Mouse (Mus musculus) embryonic facial prominence, embryonic 13.5 days (tissue): Measurements from ENCODE around the gene Hcfc2. TPM values are rescaled to one million over a fixed set of nuclear protein-coding genes. Genes with fewer than 3 reads are reported as not detected.

ENCODE experiments used
- ATAC-seq: fragments of 200-750 bp; cut with Nextera tagmentation; 2 replicates; pipeline ENCODE4 v1.8.0; 2017; ENCODE audit warnings: low read depth; ENCODE audit not compliant: insufficient number of reproducible peaks, insufficient read depth, low FRiP score, low TSS enrichment
- H3K27ac ChIP-seq: fragments of 300-500 bp; sonication (generic); 2 replicates; pipeline ENCODE4 v1.5.1; 2015; ENCODE audit warnings: moderate library complexity, mild to moderate bottlenecking, inconsistent platforms
- H3K27me3 ChIP-seq: fragments of 300-500 bp; sonication (generic); 2 replicates; pipeline ENCODE4 v1.6.1; 2015; ENCODE audit warnings: mild to moderate bottlenecking, inconsistent platforms
- H3K36me3 ChIP-seq: fragments of 300-500 bp; sonication (generic); 2 replicates; pipeline ENCODE4 v1.6.1; 2015; ENCODE audit warnings: mild to moderate bottlenecking, inconsistent platforms
- H3K4me1 ChIP-seq: fragments of 300-500 bp; sonication (generic); 2 replicates; pipeline ENCODE4 v1.6.1; 2015; ENCODE audit warnings: inconsistent platforms
- H3K4me2 ChIP-seq: fragments of 300-500 bp; sonication (generic); 2 replicates; pipeline ENCODE4 v1.6.1; 2015; ENCODE audit warnings: moderate library complexity, mild to moderate bottlenecking, inconsistent platforms
- H3K4me3 ChIP-seq: fragments of 300-500 bp; sonication (generic); 2 replicates; pipeline ENCODE4 v1.5.1; 2015; ENCODE audit warnings: mild to moderate bottlenecking, inconsistent platforms
- H3K9ac ChIP-seq: fragments of 300-500 bp; sonication (generic); 2 replicates; pipeline ENCODE4 v1.6.1; 2015; ENCODE audit warnings: mild to moderate bottlenecking, inconsistent platforms
- H3K9me3 ChIP-seq: fragments of 300-500 bp; sonication (generic); 2 replicates; pipeline ENCODE4 v1.6.1; 2016; ENCODE audit warnings: inconsistent platforms
- WGBS: fragments of 180-500 bp; shearing (Covaris S2); methylation state at CpG from one replicate; pipeline ENCODE4 v1.1.7; 2015; ENCODE audit warnings: mixed read lengths; 5-methylcytosine and 5-hydroxymethylcytosine counted together
- polyA plus RNA-seq: library from polyadenylated mRNA; unstranded; fragments of >200 nt; fragmentation: Nextera tagmentation; extraction: Ambion mirVana; gene quantifications from 2 replicates; pipeline ENCODE4 v1.2.1, GENCODE M21; 2015

The Hcfc2 gene
- polyA plus RNA-seq, 1 experiment from 2014 or later = 44.5 TPM

- no peak overlapping the region for H3K27ac ChIP-seq
- no peaks in the 10 kb centered on the region for H3K9me3 ChIP-seq
- 80% methylated on average over 6 of the region's 6 CpGs for WGBS
- H3K4me2 ChIP-seq = no peak overlapping the region
- no peak for ATAC-seq
- H3K27me3 ChIP-seq = no peaks in the 10 kb centered on the region
- H3K9ac ChIP-seq = no peak overlapping the region
- no peaks in the 10 kb centered on the region for H3K4me1 ChIP-seq
- H3K36me3 ChIP-seq = no peaks in the 10 kb centered on the region
- no peak overlapping the region for H3K4me3 ChIP-seq
Measured at GRCm38 (mm10) chr10:82676949-82677348, 19.0 kb upstream of the Hcfc2 start.

GRCm38 (mm10) chr10:82680769-82681168 is 15.2 kb upstream of the Hcfc2 start:
- H3K27me3 ChIP-seq = no peaks in the 10 kb centered on the region
- no peaks in the 10 kb centered on the region for H3K36me3 ChIP-seq
- no peak overlapping the region for H3K9ac ChIP-seq
- peaks cover 4% of the 10 kb centered on the region; the same call in 1 of the 2 replicates for H3K4me1 ChIP-seq
- H3K4me2 ChIP-seq = no peak overlapping the region
- H3K4me3 ChIP-seq = no peak overlapping the region
- no peak overlapping the region for H3K27ac ChIP-seq
- no peaks in the 10 kb centered on the region for H3K9me3 ChIP-seq
- 73% methylated on average over 5 of the region's 5 CpGs for WGBS
- no peak for ATAC-seq

GRCm38 (mm10) chr10:82681639-82682038 is 14.3 kb upstream of the Hcfc2 start:
- H3K9me3 ChIP-seq = no peaks in the 10 kb centered on the region
- no peak overlapping the region for H3K27ac ChIP-seq
- H3K36me3 ChIP-seq = no peaks in the 10 kb centered on the region
- H3K9ac ChIP-seq = no peak overlapping the region
- H3K4me2 ChIP-seq = no peak overlapping the region
- no peaks in the 10 kb centered on the region for H3K27me3 ChIP-seq
- H3K4me1 ChIP-seq = peaks cover 4% of the 10 kb centered on the region; the same call in 1 of the 2 replicates
- ATAC-seq = no peak
- 85% methylated on average over 7 of the region's 7 CpGs for WGBS
- no peak overlapping the region for H3K4me3 ChIP-seq

- Histone ChIP-seq H3K4me1 (peaks cover 11% of the 10 kb centered on the region), H3K36me3 (no peaks in the 10 kb centered on the region), H3K4me3 (no peak overlapping the region), H3K9ac (no peak overlapping the region), H3K27ac (no peak overlapping the region), H3K4me2 (no peak overlapping the region), H3K27me3 (no peaks in the 10 kb centered on the region), H3K9me3 (no peaks in the 10 kb centered on the region)
- WGBS = 65% methylated on average over 2 of the region's 2 CpGs
- ATAC-seq = no peak
Measured at GRCm38 (mm10) chr10:82685440-82685839, 10.5 kb upstream of the Hcfc2 start.

GRCm38 (mm10) chr10:82689681-82690211 is 6.2 kb upstream of the Hcfc2 start:
- 25% methylated on average over 7 of the region's 7 CpGs for WGBS
- H3K4me3 ChIP-seq = peak overlapping the region; percentile 37
- peak overlapping the region; percentile 62 for H3K4me2 ChIP-seq
- H3K9me3 ChIP-seq = no peaks in the 10 kb centered on the region
- no peak for ATAC-seq
- no peaks in the 10 kb centered on the region for H3K36me3 ChIP-seq
- peaks cover 24% of the 10 kb centered on the region for H3K4me1 ChIP-seq
- H3K27ac ChIP-seq = peak overlapping the region; percentile 94
- peak overlapping the region; percentile 60 for H3K9ac ChIP-seq
- no peaks in the 10 kb centered on the region for H3K27me3 ChIP-seq

- H3K9me3 ChIP-seq = no peaks in the 10 kb centered on the region
Measured at GRCm38 (mm10) chr10:82690494-82690893, 5.5 kb upstream of the Hcfc2 start, which contains the start of gene Glt8d2. Gene Glt8d2, minus strand, starts transcription at chr10:82690650.

GRCm38 (mm10) chr10:82696453-82697079 is 606 bp downstream of the Hcfc2 start:
- no peaks in the 10 kb centered on the region for H3K27me3 ChIP-seq
- H3K27ac ChIP-seq = no peak overlapping the region
- no peaks in the 10 kb centered on the region for H3K9me3 ChIP-seq
- no peak for ATAC-seq
- 73% methylated on average over 4 of the region's 4 CpGs for WGBS
- H3K4me3 ChIP-seq = no peak overlapping the region
- H3K36me3 ChIP-seq = peaks cover 4% of the 10 kb centered on the region; the same call in 1 of the 2 replicates
- H3K4me1 ChIP-seq = peaks cover 16% of the 10 kb centered on the region
- H3K4me2 ChIP-seq = no peak overlapping the region
- H3K9ac ChIP-seq = no peak overlapping the region

More at GRCm38 (mm10) chr10:82690494-82690893, 5.5 kb upstream of the Hcfc2 start, which contains the start of gene Glt8d2:
- peak within 1 kb of the TSS; percentile 60 for H3K9ac ChIP-seq
- H3K4me3 ChIP-seq = peak within 1 kb of the TSS; percentile 37
- peak within 1 kb of the TSS; percentile 62 for H3K4me2 ChIP-seq
- H3K36me3 ChIP-seq = no peaks in the 10 kb centered on the region
- peak; percentile 94 for ATAC-seq
- WGBS = under 1% methylated on average over 14 of the region's 14 CpGs
- H3K4me1 ChIP-seq = peaks cover 23% of the 10 kb centered on the region
- H3K27ac ChIP-seq = peak within 1 kb of the TSS; percentile 94
- no peaks in the 10 kb centered on the region for H3K27me3 ChIP-seq

GRCm38 (mm10) chr10:82697305-82697898 is 1.4 kb downstream of the Hcfc2 start:
- peaks cover 8% of the 10 kb centered on the region; the same call in 1 of the 2 replicates for H3K36me3 ChIP-seq
- no peak overlapping the region for H3K4me2 ChIP-seq
- no peak overlapping the region for H3K9ac ChIP-seq
- WGBS = 79% methylated on average over 3 of the region's 3 CpGs
- no peaks in the 10 kb centered on the region for H3K9me3 ChIP-seq
- no peaks in the 10 kb centered on the region for H3K27me3 ChIP-seq
- H3K4me3 ChIP-seq = no peak overlapping the region
- H3K27ac ChIP-seq = no peak overlapping the region
- ATAC-seq = no peak
- peaks cover 13% of the 10 kb centered on the region for H3K4me1 ChIP-seq

GRCm38 (mm10) chr10:82698712-82699261 is 2.8 kb downstream of the Hcfc2 start:
- H3K27ac ChIP-seq = peak overlapping the region; percentile 83
- peak overlapping the region; percentile 85 for H3K4me2 ChIP-seq
- peak overlapping the region; percentile 94 for H3K4me3 ChIP-seq
- H3K9me3 ChIP-seq = no peaks in the 10 kb centered on the region
- H3K4me1 ChIP-seq = peaks cover 13% of the 10 kb centered on the region
- WGBS = 1% methylated on average over 37 of the region's 42 CpGs
- H3K27me3 ChIP-seq = no peaks in the 10 kb centered on the region
- peak overlapping the region; percentile 86 for H3K9ac ChIP-seq
- ATAC-seq = peak; percentile 90
- peaks cover 8% of the 10 kb centered on the region; the same call in 1 of the 2 replicates for H3K36me3 ChIP-seq

- H3K4me2 ChIP-seq = peak overlapping the region; percentile 85
- H3K27ac ChIP-seq = peak overlapping the region; percentile 83
- under 1% methylated on average over 57 of the region's 59 CpGs for WGBS
- peaks cover 13% of the 10 kb centered on the region for H3K4me1 ChIP-seq
- H3K4me3 ChIP-seq = peak overlapping the region; percentile 94
- no peaks in the 10 kb centered on the region for H3K9me3 ChIP-seq
- H3K27me3 ChIP-seq = no peaks in the 10 kb centered on the region
- peak overlapping the region; percentile 86 for H3K9ac ChIP-seq
- peak; percentile 76 for ATAC-seq
- H3K36me3 ChIP-seq = peaks cover 12% of the 10 kb centered on the region
Measured at GRCm38 (mm10) chr10:82699296-82699941, 3.5 kb downstream of the Hcfc2 start.

GRCm38 (mm10) chr10:82741354-82741753 is 45.4 kb downstream of the Hcfc2 start:
- no peak for ATAC-seq
- H3K4me2 ChIP-seq = no peak overlapping the region
- no peak overlapping the region for H3K9ac ChIP-seq
- no peaks in the 10 kb centered on the region for H3K9me3 ChIP-seq
- H3K4me1 ChIP-seq = no peaks in the 10 kb centered on the region
- H3K27me3 ChIP-seq = no peaks in the 10 kb centered on the region
- H3K36me3 ChIP-seq = peaks cover 67% of the 10 kb centered on the region
- 89% methylated on average over 8 of the region's 8 CpGs for WGBS
- H3K27ac ChIP-seq = no peak overlapping the region
- no peak overlapping the region for H3K4me3 ChIP-seq
